Mouse (Mus musculus): Measurements from ENCODE around the gene Aqp8. TPM values are rescaled to one million over a fixed set of nuclear protein-coding genes. Genes with fewer than 3 reads are reported as not detected.

The Aqp8 gene
- polyA plus RNA-seq, 1 experiment from 2014 or later, result 1.4 TPM

DNA sequence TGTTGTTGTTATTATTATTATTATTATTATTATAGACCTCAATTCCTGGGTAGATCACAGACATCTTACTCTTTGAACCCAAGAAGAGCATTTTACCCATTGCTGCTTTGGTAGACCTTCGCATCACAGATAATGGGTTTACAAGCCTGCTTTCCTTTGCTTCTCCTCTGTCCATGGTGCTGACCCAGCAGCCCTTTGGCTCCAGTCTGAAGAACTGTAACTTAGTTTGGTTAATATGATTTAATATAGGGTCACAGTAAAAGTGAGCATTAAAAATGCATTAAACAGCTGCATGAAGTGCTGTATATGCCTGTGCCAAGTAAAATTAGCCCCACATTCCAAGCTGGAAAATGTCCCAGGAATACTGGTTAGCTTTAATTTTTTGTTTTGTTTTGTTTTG is 41.3 kb downstream of the Aqp8 start:
- Histone ChIP-seq H3K36me3 (ENCODE audit: control insufficient read depth, insufficient read depth, low read length) (no peaks in the 10 kb centered on the region), H3K27ac (ENCODE audit: low read depth, low read length) (no peak overlapping the region), H3K9ac (ENCODE audit: low read depth, low read length) (no peak overlapping the region), H3K4me3 (ENCODE audit: low read depth, low read length) (no peak overlapping the region), H3K9me3 (ENCODE audit: control insufficient read depth, low read length) (peaks cover 7% of the 10 kb centered on the region), H3K27me3 (ENCODE audit: control insufficient read depth, insufficient read depth, low read length) (no peaks in the 10 kb centered on the region), H3K4me1 (replicated peaks; ENCODE audit: control insufficient read depth, insufficient read depth, low read length) (0 out of 2 replicates have a peak, but pooled peaks cover 2% of the 10 kb centered on the region), H3K4me2 (replicated peaks; ENCODE audit: low read depth, low read length) (no peak overlapping the region)
- peak; percentile 47 for DNase-seq (ENCODE audit: low spot score)
- ATAC-seq (ENCODE audit: low FRiP score), result no peak
- WGBS, result 46% methylated on average over 1 of the region's 1 CpGs

DNA sequence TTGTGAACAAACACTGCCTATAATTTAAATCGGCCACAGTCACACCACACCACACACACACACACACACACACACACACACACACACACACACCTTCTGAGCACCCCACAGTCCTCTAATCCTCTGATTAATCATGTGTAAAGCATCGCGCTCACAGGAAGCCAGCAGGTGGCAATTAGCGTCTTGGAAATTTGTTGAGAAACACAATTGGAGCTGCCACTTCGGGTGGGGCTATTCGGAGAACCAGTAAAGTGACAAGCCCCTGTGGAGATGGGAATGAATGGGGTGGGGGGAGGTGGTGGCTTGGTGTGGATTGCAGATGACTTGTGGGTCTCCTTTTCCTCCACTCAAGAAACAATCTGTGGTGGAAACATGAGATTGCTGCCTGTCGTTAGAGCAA is 45.9 kb downstream of the Aqp8 start:
- no peak for DNase-seq (ENCODE audit: low spot score)

More for the DNA sequence above, 45.9 kb downstream of the Aqp8 start:
- Histone ChIP-seq H3K4me3 (ENCODE audit: low read depth, low read length) (no peak overlapping the region), H3K27ac (ENCODE audit: low read depth, low read length) (no peak overlapping the region), H3K9ac (ENCODE audit: low read depth, low read length) (no peak overlapping the region), H3K9me3 (ENCODE audit: control insufficient read depth, low read length) (peaks cover 7% of the 10 kb centered on the region), H3K27me3 (ENCODE audit: control insufficient read depth, insufficient read depth, low read length) (no peaks in the 10 kb centered on the region), H3K4me2 (replicated peaks; ENCODE audit: low read depth, low read length) (no peak overlapping the region), H3K4me1 (replicated peaks; ENCODE audit: control insufficient read depth, insufficient read depth, low read length) (no peaks in the 10 kb centered on the region), H3K36me3 (ENCODE audit: control insufficient read depth, insufficient read depth, low read length) (no peaks in the 10 kb centered on the region)
- 87% methylated on average over 7 of the region's 7 CpGs for WGBS
- ATAC-seq (ENCODE audit: low FRiP score), result no peak

Other genes starting within 250 kb of the Aqp8 start
- 0.43 TPM in 1 of 2 replicates, not detected in the other for gene Slc5a11, start 247.5 kb upstream of the Aqp8 start, polyA plus RNA-seq (2014; fragmentation: Nextera tagmentation; extraction: Ambion mirVana)
- gene Lcmt1, start 92.5 kb upstream of the Aqp8 start, polyA plus RNA-seq (2014; fragmentation: Nextera tagmentation; extraction: Ambion mirVana), result 69.5 and 70.5 TPM in 2 replicates
- 23.6 and 25.8 TPM in 2 replicates for gene Arhgap17, start 92.4 kb upstream of the Aqp8 start, polyA plus RNA-seq (2014; fragmentation: Nextera tagmentation; extraction: Ambion mirVana)
- 6.5 and 9.0 TPM in 2 replicates for gene Zkscan2, start 38.2 kb downstream of the Aqp8 start, polyA plus RNA-seq (2014; fragmentation: Nextera tagmentation; extraction: Ambion mirVana)